Mouse (Mus musculus) spleen, postnatal 36 days (tissue): ENCODE data around the gene Hirip3.

ENCODE experiments used
- DNase-seq, 2 experiments: peaks; one replicate each; pipeline ENCODE4 v3.0.0; 2022; ENCODE audit warnings: low spot score in 2 of 2, mixed read lengths in 1 of 2

Hirip3 gene

DNA sequence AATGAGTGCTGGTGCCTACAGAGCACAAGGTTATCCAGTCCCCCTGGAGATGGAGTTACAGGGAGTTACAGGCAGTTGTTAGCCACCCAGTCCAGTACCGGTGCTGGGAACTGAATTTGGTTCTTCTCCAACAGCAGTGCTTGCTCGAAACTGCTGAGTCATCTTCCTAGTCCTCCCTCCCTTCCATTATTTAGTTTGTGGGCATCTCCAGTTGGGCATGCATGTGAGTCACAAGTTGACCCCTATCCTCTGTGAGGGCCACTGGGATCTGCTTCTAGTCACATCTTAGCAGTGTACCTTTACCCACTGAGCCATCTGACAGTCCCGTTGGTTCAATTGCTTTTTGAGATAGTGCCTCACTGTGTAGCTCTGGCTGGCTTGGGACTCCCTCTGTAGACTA, 43.8 kb downstream of the Hirip3 start:
- no peak for DNase-seq

DNA sequence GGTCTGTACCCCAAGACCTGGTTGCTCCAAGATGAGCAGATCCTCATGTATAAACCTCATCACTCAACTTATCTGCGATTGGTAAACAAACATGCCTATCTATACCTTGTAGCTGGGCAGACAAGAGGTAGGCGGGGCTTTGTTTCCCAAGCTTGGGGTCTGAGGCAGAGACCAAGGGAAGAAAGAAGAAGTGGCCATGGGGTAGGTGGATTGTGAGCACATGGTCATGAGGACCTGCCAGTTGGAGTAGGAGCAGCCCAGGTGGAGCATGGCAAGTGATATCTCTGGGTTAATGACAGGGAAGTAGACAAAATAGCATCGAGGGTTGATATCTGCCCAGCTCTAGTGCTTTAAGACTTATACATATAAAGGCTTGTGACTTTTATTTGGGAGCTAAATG, 53.1 kb downstream of the Hirip3 start:
- DNase-seq: no peak
